Mouse (Mus musculus) liver, embryonic 13.5 days (tissue): ENCODE results near the gene Zfp385a. TPM values are rescaled to one million over a fixed set of nuclear protein-coding genes. Genes with fewer than 3 reads are reported as not detected.

Experiments used
- ATAC-seq: fragments of 200-750 bp; cut with Nextera tagmentation; 2 replicates; pipeline ENCODE4 v1.8.0; 2017; ENCODE audit warnings: low read depth, mild to moderate bottlenecking, moderate number of reproducible peaks, moderate library complexity
- DNase-seq: peaks from one replicate; pipeline ENCODE4 v3.0.0; 2022
- H3K27ac ChIP-seq: fragments of 300-500 bp; sonication (generic); 2 replicates; pipeline ENCODE4 v1.5.1; 2015; ENCODE audit warnings: moderate library complexity, mild to moderate bottlenecking, inconsistent platforms
- H3K27me3 ChIP-seq: fragments of 300-500 bp; sonication (generic); 2 replicates; pipeline ENCODE4 v1.6.1; 2015; ENCODE audit warnings: mild to moderate bottlenecking, inconsistent platforms
- H3K36me3 ChIP-seq: fragments of 300-500 bp; sonication (generic); 2 replicates; pipeline ENCODE4 v1.6.1; 2015; ENCODE audit warnings: mild to moderate bottlenecking, inconsistent platforms
- H3K4me1 ChIP-seq: fragments of 300-500 bp; sonication (generic); replicated peaks from 2 replicates; pipeline ENCODE4 v1.6.1; 2015; ENCODE audit warnings: inconsistent platforms
- H3K4me2 ChIP-seq: fragments of 300-500 bp; sonication (generic); 2 replicates; pipeline ENCODE4 v1.6.1; 2015; ENCODE audit warnings: inconsistent platforms, mild to moderate bottlenecking, moderate library complexity
- H3K4me3 ChIP-seq: fragments of 300-500 bp; sonication (generic); replicated peaks from 2 replicates; pipeline ENCODE4 v1.5.1; 2015; ENCODE audit warnings: mild to moderate bottlenecking, inconsistent platforms
- H3K9ac ChIP-seq: fragments of 300-500 bp; sonication (generic); 2 replicates; pipeline ENCODE4 v1.6.1; 2015; ENCODE audit warnings: mild to moderate bottlenecking, inconsistent platforms
- H3K9me3 ChIP-seq: fragments of 300-500 bp; sonication (generic); replicated peaks from 2 replicates; pipeline ENCODE4 v1.6.1; 2016; ENCODE audit warnings: inconsistent platforms
- WGBS: fragments of 180-500 bp; shearing (Covaris S2); methylation state at CpG from one replicate; pipeline ENCODE4 v1.1.7; 2015; ENCODE audit not compliant: insufficient replicate concordance; 5-methylcytosine and 5-hydroxymethylcytosine counted together
- polyA plus RNA-seq: library from polyadenylated mRNA; unstranded; fragments of >200 nt; fragmentation: Nextera tagmentation; extraction: Ambion mirVana; gene quantifications from 2 replicates; pipeline ENCODE4 v1.2.1, GENCODE M21; 2015

Gene Zfp385a
- polyA plus RNA-seq, 1 experiment from 2014 or later, result 4.6 TPM

DNA sequence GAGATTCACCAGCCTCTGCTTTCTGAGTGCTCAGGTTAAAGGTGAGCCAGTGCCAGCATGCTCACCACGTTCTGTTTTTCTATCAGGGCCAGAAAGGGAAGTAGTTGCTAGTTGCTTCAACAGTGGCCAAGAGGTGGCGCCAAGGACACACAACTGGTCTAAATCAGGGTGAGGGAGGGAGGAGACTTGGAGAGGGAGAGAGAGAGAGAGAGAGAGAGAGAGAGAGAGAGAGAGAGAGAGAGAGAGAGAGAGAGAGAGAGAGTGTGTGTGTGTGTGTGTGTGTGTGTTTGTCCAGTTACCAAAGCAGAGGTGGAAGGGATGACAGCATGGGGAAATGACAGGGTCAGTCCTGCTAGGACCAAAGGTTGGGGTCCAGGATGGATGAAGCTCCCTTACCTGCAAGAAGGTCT lies 7.4 kb upstream of the Zfp385a start:
- Histone ChIP-seq H3K27ac (no peak overlapping the region), H3K36me3 (peaks cover 74% of the 10 kb centered on the region), H3K27me3 (peaks cover under 1% of the 10 kb centered on the region; the same call in 1 of the 2 replicates), H3K9ac (no peak overlapping the region), H3K4me3 (no peak overlapping the region), H3K4me2 (no peak overlapping the region), H3K9me3 (no peaks in the 10 kb centered on the region), H3K4me1 (peaks cover 5% of the 10 kb centered on the region)
- ATAC-seq (no peak), DNase-seq (peak; percentile 31)
- WGBS, result 6% methylated on average over 2 of the region's 2 CpGs

DNA sequence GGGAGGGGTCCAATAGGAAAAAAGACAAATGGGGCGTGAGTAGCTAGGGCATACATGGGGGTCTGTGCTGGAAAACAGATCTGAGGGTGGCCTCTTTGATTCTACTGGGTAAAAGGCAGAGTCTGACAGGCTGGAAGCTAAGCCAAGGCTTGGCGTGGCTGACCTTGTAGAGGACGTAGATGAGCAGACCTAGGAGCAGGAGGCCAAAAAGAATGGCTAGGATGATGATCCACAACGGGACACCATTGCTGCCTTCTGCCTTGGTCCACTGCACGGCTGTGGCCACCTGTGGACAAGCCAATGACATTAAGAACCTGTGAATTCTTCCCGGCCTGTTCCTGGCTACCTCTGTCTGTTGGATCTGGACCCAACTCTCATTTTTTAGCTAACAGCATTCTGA lies 5.9 kb upstream of the Zfp385a start:
- 72% methylated on average over 6 of the region's 6 CpGs for WGBS
- Histone ChIP-seq H3K4me3 (no peak overlapping the region), H3K9ac (no peak overlapping the region), H3K27me3 (peaks cover 15% of the 10 kb centered on the region), H3K4me2 (no peak overlapping the region), H3K9me3 (no peaks in the 10 kb centered on the region), H3K27ac (no peak overlapping the region), H3K36me3 (peaks cover 60% of the 10 kb centered on the region), H3K4me1 (peaks cover 6% of the 10 kb centered on the region)
- no peak for DNase-seq
- ATAC-seq, result no peak

DNA sequence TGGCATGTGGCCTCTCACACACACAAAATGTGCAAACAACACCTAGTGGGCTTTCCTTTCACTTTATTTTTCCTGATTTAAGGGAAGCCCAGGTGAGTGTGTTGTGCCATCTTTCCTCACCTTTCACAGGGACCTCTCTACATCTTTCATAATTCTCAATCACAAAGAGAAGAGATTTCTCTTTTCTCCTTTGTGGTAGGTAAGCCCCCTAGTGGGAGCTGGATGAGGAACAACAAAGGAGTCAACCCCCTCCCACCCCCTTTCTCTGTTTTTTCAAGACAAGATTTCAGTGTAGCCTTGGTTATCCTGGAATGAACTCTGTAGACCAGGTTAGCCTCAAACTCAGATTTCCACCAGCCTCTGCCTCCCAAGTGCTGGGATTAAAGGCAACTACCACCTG lies 3.7 kb upstream of the Zfp385a start:
- H3K9ac ChIP-seq, result no peak overlapping the region
- H3K27me3 ChIP-seq, result peaks cover 36% of the 10 kb centered on the region
- no peaks in the 10 kb centered on the region for H3K9me3 ChIP-seq
- H3K36me3 ChIP-seq, result peaks cover 37% of the 10 kb centered on the region
- H3K27ac ChIP-seq, result no peak overlapping the region
- H3K4me1 ChIP-seq, result peaks cover 29% of the 10 kb centered on the region
- H3K4me3 ChIP-seq, result no peak overlapping the region
- no peak for DNase-seq
- H3K4me2 ChIP-seq, result no peak overlapping the region
- ATAC-seq, result no peak

DNA sequence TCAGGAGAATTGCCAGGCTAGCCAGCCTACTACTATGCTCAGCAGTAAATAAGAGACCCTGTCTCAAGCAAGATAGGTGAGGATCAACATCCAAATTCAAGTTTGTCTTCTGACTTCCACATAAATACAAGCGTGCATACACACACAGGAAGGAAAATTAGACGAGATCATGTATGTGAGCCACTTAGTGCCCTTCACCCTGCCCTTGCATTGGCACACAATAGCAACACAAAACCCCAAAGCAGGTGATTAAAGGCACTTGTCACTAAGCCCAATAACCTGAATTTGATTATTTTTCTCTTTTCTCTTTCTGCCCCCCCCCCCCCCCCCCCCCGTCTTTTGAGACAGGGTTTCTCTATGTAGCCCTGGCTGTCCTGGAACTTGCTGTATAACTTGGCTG lies 3.1 kb upstream of the Zfp385a start:
- 52% methylated on average over 3 of the region's 3 CpGs for WGBS
- Histone ChIP-seq H3K27ac (no peak overlapping the region), H3K4me3 (no peak overlapping the region), H3K27me3 (peaks cover 41% of the 10 kb centered on the region), H3K9ac (no peak overlapping the region), H3K36me3 (peaks cover 33% of the 10 kb centered on the region), H3K4me1 (peaks cover 34% of the 10 kb centered on the region), H3K9me3 (no peaks in the 10 kb centered on the region), H3K4me2 (no peak overlapping the region)
- ATAC-seq (no peak), DNase-seq (no peak)

DNA sequence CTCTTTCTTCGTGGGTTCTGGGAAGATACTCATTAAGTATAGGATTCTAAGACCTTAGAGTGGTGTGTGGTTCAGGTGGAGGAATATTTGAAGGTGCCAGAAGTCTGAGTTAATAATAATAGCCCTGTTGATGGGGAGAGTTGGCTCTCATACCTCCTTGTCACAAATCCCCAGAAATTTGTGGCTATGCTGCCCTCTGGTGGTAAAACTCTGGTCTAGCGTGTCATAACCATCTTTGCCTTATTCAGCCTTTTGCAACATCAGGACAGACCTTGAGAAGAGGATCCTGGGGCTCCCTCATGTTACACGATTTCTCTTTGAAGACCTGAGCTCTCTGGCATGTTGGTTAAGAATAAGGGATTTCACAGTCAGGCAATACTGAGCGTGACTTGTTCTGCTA lies 2.5 kb upstream of the Zfp385a start:
- WGBS, result 12% methylated on average over 4 of the region's 4 CpGs
- H3K9ac ChIP-seq, result no peak overlapping the region
- H3K9me3 ChIP-seq, result no peaks in the 10 kb centered on the region
- peaks cover 28% of the 10 kb centered on the region for H3K36me3 ChIP-seq
- H3K27me3 ChIP-seq, result peaks cover 45% of the 10 kb centered on the region
- no peak overlapping the region for H3K27ac ChIP-seq
- DNase-seq (peak; percentile 58), ATAC-seq (no peak)
- no peak overlapping the region for H3K4me2 ChIP-seq
- H3K4me1 ChIP-seq, result peaks cover 40% of the 10 kb centered on the region
- no peak overlapping the region for H3K4me3 ChIP-seq

DNA sequence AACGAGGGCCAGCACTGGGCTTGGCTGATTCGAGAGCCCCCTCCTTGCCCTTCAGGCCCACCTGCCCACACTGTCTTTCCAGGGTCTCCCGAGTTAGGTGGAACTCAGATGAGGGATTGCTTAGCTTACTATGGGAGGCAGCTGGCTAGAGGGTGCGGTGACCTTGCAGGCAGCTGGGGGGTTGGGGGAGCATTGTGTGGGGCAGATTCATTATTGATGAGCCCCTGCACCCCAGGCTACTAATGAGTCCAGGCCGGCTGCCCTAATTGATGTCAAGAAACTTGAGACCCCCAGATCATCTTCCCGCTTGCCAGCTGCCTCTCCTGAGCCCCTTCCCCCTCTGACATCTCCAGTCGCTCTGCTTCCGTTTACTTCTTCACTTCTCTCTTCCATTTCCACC lies 1.7 kb upstream of the Zfp385a start:
- DNase-seq, result no peak
- Histone ChIP-seq H3K27me3 (peaks cover 45% of the 10 kb centered on the region), H3K4me1 (peaks cover 47% of the 10 kb centered on the region), H3K27ac (no peak overlapping the region), H3K4me2 (no peak overlapping the region), H3K36me3 (peaks cover 27% of the 10 kb centered on the region), H3K9me3 (no peaks in the 10 kb centered on the region), H3K4me3 (no peak overlapping the region), H3K9ac (no peak overlapping the region)
- WGBS, result 48% methylated on average over 8 of the region's 8 CpGs
- no peak for ATAC-seq

DNA sequence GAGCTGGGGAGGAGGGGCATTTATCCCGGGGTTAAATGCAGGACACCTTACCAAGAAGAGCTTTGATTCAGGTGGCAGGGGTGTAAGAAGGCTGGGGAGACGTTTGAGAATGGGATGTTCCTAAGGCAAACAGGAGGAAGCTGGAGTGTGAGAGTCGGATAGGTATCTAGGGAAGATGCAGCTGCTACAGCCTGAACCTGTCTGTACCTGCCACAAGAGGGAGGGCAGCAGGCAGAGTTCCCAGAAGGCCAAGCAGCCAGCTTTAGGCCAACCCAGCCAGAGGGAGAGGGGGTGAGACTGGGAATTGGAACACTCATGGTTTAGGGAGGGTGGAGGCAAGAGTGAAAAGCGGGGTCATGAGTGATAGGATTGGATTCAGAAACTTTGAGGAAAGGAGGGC lies 893 bp upstream of the Zfp385a start:
- Histone ChIP-seq H3K4me1 (peaks cover 50% of the 10 kb centered on the region), H3K9me3 (no peaks in the 10 kb centered on the region), H3K27ac (no peak overlapping the region), H3K9ac (no peak overlapping the region), H3K4me3 (peak overlapping the region; percentile 66; the same call in 1 of the 2 replicates), H3K4me2 (peak overlapping the region; percentile 94), H3K27me3 (peaks cover 45% of the 10 kb centered on the region), H3K36me3 (peaks cover 19% of the 10 kb centered on the region)
- WGBS, result 16% methylated on average over 4 of the region's 4 CpGs
- DNase-seq (no peak), ATAC-seq (no peak)

DNA sequence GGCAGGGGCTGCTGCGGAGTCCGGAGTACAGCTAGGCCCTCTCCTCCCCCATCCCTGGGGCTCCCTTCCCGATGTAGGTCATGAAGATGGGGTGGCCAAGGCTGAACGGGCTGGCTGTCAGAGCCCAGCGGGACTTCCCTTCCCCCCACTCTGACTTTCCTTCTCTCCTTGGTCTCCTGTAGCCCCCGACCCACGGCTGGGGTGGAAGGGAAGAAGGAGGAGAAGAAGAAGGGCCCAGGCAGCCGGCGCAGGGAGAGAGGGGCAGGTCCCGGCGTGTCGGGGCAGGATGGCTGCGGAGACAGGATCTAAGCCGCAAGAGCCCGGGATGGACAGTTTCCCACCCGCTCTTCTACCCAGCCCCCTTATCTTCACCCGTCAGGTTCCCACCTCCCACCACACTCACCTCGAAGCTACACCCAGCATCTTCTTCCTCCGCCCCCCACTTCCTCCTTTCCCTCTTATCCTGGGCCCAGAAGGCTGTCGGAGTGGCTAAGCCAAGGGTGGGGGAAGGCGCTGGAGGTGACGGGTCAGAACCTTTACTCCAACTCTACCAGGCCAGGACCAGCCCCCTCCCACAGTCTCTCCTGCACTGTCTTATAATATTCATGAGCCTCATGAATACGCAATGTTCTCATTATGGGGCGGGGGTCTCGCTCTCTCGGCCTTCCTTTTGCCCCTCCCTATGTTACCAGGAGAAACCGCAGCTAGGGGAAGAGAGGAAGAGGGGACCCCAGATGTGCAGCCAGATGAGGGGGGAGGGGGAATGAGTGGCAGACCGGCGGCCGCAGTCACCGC lies 530 bp downstream of the Zfp385a start:
- Histone ChIP-seq H3K27me3 (peaks cover 45% of the 10 kb centered on the region), H3K4me1 (peaks cover 57% of the 10 kb centered on the region), H3K9me3 (no peaks in the 10 kb centered on the region), H3K4me3 (peak overlapping the region; percentile 66), H3K4me2 (peak overlapping the region; percentile 94), H3K9ac (peak overlapping the region; percentile 62), H3K27ac (peak overlapping the region; percentile 58), H3K36me3 (peaks cover 5% of the 10 kb centered on the region)
- DNase-seq, result peak; percentile 50
- peak; percentile 64 for ATAC-seq
- 1% methylated on average over 31 of the region's 31 CpGs for WGBS

DNA sequence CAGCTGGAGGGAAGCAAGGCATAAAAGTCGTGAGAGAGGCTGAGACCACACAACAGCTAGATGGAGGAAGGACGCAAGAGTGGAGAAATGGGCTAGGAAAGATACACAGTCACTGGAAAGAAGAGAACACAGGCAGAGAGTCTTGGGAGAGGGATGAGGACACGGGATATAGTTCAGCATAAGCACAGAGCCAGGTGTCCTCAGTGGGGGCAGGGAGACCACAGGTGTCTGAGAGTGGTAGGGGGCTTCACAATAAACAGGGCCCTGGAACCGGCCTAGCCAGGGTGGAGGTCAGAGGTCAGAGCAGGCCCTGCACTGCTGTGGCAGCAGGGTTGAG lies 1.1 kb downstream of the Zfp385a start:
- Histone ChIP-seq H3K36me3 (no peaks in the 10 kb centered on the region), H3K9ac (peak overlapping the region; percentile 62; the same call in 1 of the 2 replicates), H3K9me3 (no peaks in the 10 kb centered on the region), H3K4me1 (peaks cover 63% of the 10 kb centered on the region), H3K27me3 (peaks cover 45% of the 10 kb centered on the region), H3K4me2 (peak overlapping the region; percentile 94), H3K4me3 (peak overlapping the region; percentile 66), H3K27ac (peak overlapping the region; percentile 58)
- no peak for ATAC-seq
- 23% methylated on average over 4 of the region's 4 CpGs for WGBS
- no peak for DNase-seq

DNA sequence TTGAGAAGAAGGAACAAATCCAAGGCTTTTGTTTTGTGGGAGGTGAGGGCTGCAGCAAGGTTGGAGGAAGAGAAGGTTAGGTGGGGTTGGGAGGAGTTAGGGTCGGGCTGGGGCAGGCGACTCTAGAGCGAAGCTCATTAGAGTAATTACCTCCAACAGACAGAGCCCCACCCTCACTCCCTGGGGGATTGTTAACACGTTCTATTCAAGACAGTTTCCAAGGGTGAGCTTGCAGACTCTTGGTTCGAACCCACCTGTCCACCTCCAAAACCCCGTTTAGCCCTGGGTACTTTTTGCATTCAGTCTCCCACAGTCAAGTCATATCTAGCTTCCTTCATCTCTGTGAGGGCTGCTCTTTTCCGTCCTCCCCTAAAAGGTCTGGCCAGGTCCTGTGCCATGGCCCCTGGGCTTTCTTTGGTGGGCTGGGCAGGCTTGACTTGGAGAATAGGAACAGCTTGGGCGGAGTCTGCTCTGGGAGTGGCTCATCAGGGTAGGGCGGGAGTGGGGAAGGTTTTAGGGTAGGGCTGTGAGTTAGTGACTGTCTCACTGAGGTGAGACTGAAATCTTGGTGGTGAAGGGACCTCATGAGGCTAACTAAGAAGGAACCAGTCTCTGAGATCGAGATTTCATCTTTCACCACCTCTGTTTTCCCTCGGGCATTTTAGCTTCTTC lies 2.8 kb downstream of the Zfp385a start:
- H3K4me1 ChIP-seq, result peaks cover 72% of the 10 kb centered on the region
- H3K36me3 ChIP-seq, result no peaks in the 10 kb centered on the region
- no peak overlapping the region for H3K27ac ChIP-seq
- ATAC-seq, result no peak
- no peak overlapping the region for H3K4me3 ChIP-seq
- no peaks in the 10 kb centered on the region for H3K9me3 ChIP-seq
- no peak for DNase-seq
- H3K4me2 ChIP-seq, result no peak overlapping the region
- peaks cover 43% of the 10 kb centered on the region for H3K27me3 ChIP-seq
- WGBS, result 28% methylated on average over 11 of the region's 11 CpGs
- no peak overlapping the region for H3K9ac ChIP-seq

DNA sequence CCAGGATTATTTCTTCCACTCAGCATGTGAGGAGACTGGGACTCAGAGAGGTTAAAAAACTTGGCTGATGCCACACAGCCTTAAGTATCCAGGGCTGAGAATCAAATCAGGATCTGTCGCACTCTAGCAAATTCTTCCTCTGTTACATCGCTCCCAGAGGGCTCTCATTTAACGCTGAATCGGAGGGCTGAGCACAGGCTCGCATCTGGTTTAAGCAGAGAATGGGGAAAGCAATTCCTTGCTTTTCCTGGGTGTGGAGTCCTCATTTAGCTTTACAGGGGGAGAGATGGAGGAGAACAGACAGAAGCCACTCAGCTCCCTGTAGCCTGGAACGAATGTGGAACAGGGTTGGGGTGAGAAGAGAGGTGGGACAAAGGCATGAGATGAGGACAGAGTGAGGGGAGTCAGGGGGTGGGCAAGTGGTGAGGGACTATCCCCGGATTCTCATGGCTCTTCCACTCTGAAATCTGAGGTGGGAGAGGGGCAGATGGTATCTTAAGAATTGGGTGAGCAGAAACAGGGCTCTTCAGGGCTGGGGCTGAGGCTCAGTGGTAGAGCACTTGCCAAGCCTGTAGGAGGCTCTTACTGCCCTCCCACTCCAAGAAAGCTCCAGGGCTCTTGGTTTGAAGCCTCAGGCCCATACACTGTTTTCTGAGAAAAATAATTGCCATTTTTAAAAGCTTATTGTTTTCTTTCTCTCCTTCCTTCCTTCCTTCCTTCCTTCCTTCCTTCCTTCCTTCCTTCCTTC lies 4.2 kb downstream of the Zfp385a start:
- no peak for ATAC-seq
- Histone ChIP-seq H3K36me3 (no peaks in the 10 kb centered on the region), H3K9me3 (no peaks in the 10 kb centered on the region), H3K27me3 (peaks cover 28% of the 10 kb centered on the region), H3K4me3 (no peak overlapping the region), H3K4me1 (peaks cover 68% of the 10 kb centered on the region), H3K27ac (no peak overlapping the region), H3K4me2 (no peak overlapping the region), H3K9ac (no peak overlapping the region)
- DNase-seq, result no peak
- 57% methylated on average over 7 of the region's 7 CpGs for WGBS
